Mouse (Mus musculus): ENCODE results near the gene Vac14. TPM values are rescaled to one million over a fixed set of nuclear protein-coding genes. Genes with fewer than 3 reads are reported as not detected.
A peak's percentile ranks its signal among the peaks of the same experiment; 100 is the strongest.

Gene Vac14
- polyA plus RNA-seq, 1 experiment from 2014 or later: 19.6 TPM

DNA sequence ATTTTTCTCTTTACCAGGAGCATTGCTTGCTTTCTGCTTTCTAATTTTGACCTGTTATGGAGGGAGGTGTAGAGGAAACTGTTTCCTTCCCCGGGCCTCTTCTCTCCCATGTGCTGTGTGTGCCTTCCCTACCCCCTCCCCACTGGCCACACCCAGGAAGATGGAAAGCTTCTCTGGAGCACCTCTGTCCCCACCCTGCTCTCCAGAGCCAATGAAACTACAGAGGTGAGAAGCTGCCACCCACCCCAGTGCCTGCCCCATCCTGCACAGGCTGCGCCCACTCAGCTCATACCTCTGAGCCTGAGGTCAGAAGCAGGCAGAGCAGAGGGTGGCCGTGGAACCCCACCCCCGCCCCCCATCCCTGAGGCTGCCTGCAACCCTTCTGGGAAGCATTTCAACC, 136.3 kb downstream of the Vac14 start:
- no peaks in the 10 kb centered on the region for H3K27me3 ChIP-seq (ENCODE audit: control insufficient read depth, insufficient read depth, low read length)
- WGBS: 44% methylated on average over 4 of the region's 4 CpGs
- no peak overlapping the region for H3K4me2 ChIP-seq (ENCODE audit: low read length)
- no peaks in the 10 kb centered on the region for H3K9me3 ChIP-seq (ENCODE audit: control insufficient read depth, low read length)
- H3K4me3 ChIP-seq (ENCODE audit: control insufficient read depth in 1 of 2, insufficient read depth in 1 of 2, low read depth in 1 of 2, low read length in 2 of 2): no peak overlapping the region
- no peak overlapping the region for H3K9ac ChIP-seq (ENCODE audit: low read length)
- no peaks in the 10 kb centered on the region for H3K36me3 ChIP-seq (ENCODE audit: control insufficient read depth, insufficient read depth, low read length)
- no peaks in the 10 kb centered on the region for H3K4me1 ChIP-seq (ENCODE audit: control insufficient read depth in 2 of 2, insufficient read depth in 2 of 2, low read length in 2 of 2)
- ATAC-seq (ENCODE audit: insufficient number of reproducible peaks, insufficient read depth, low FRiP score, low read depth): peak; percentile 10; the same call in 1 of the 2 replicates
- no peak overlapping the region for H3K27ac ChIP-seq (replicated peaks in 1 of 2; ENCODE audit: control insufficient read depth in 1 of 2, insufficient read depth in 1 of 2, low read depth in 2 of 2, low read length in 2 of 2)

DNA sequence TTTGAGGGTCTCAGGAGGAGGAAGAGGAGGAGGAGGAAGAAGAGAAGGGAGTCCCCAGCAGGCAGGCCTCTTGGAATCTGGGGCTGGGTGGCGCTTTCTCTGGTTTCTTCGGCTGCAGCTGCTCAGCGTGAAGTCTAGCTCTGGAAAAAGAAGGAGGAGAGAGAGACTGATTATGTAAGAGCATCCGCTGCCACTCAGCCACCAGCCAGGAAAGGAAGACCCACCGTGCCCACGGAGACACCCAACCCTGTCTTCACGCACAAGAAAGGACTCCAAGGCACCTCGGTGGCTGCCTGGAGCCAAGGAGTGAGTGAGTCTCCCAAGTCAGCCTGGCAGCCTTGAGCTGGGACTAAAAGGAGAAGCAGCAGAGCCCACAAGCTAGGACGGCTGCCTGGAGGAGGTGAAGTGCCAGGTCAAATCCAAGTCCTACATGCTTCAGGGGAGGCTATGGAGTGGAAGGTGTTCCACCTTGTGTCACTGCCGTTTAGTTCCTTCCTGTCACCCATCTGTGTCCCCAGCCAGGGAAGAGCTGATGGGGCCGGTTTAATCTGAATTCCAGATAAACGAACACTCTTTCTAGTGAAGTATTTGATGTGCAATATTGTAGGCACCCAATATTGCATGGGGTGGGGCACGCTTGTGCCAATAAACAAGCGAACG, 137.3 kb downstream of the Vac14 start:
- no peaks in the 10 kb centered on the region for H3K27me3 ChIP-seq (ENCODE audit: control insufficient read depth, insufficient read depth, low read length)
- WGBS: 52% methylated on average over 15 of the region's 15 CpGs
- no peak overlapping the region for H3K4me2 ChIP-seq (ENCODE audit: low read length)
- no peak overlapping the region for H3K9ac ChIP-seq (ENCODE audit: low read length)
- no peak overlapping the region for H3K4me3 ChIP-seq (ENCODE audit: control insufficient read depth in 1 of 2, insufficient read depth in 1 of 2, low read depth in 1 of 2, low read length in 2 of 2)
- no peak for ATAC-seq (ENCODE audit: insufficient number of reproducible peaks, insufficient read depth, low FRiP score, low read depth)
- no peaks in the 10 kb centered on the region for H3K36me3 ChIP-seq (ENCODE audit: control insufficient read depth, insufficient read depth, low read length)
- no peaks in the 10 kb centered on the region for H3K9me3 ChIP-seq (ENCODE audit: control insufficient read depth, low read length)
- H3K27ac ChIP-seq (replicated peaks in 1 of 2; ENCODE audit: control insufficient read depth in 1 of 2, insufficient read depth in 1 of 2, low read depth in 2 of 2, low read length in 2 of 2): no peak overlapping the region
- H3K4me1 ChIP-seq (ENCODE audit: control insufficient read depth in 2 of 2, insufficient read depth in 2 of 2, low read length in 2 of 2): peaks cover 0 to 1% of the 10 kb centered on the region in 2 experiments; a peak in 3 of 4 replicates

DNA sequence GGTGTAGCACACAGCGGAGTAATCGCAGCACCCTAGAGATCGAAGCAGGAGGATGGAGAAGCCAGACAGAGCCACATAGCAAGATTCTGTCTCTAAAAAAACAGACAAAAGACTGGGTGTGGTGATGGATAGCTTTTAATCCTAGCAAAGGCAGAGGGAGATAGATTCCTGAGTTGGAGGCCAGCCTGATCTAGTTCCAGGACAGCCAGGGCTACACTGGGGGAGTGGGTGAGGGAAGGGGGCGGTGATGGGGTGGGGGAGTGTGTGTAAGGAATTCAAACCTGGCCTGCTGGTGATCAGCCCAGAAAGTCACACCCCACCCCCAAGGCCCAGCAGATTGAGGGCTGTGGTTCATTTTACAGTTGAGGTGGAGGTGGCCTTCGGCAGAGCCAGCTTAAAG, 137.8 kb downstream of the Vac14 start:
- Histone ChIP-seq H3K27ac (replicated peaks in 1 of 2; ENCODE audit: control insufficient read depth in 1 of 2, insufficient read depth in 1 of 2, low read depth in 2 of 2, low read length in 2 of 2) (no peak overlapping the region), H3K4me1 (ENCODE audit: control insufficient read depth in 2 of 2, insufficient read depth in 2 of 2, low read length in 2 of 2) (peaks cover 4 to 5% of the 10 kb centered on the region in 2 experiments; a peak in 3 of 4 replicates), H3K27me3 (ENCODE audit: control insufficient read depth, insufficient read depth, low read length) (no peaks in the 10 kb centered on the region), H3K4me2 (ENCODE audit: low read length) (no peak overlapping the region), H3K36me3 (ENCODE audit: control insufficient read depth, insufficient read depth, low read length) (no peaks in the 10 kb centered on the region), H3K4me3 (ENCODE audit: control insufficient read depth in 1 of 2, insufficient read depth in 1 of 2, low read depth in 1 of 2, low read length in 2 of 2) (no peak overlapping the region), H3K9me3 (ENCODE audit: control insufficient read depth, low read length) (no peaks in the 10 kb centered on the region), H3K9ac (ENCODE audit: low read length) (no peak overlapping the region)
- 84% methylated on average over 5 of the region's 5 CpGs for WGBS
- ATAC-seq (ENCODE audit: insufficient number of reproducible peaks, insufficient read depth, low FRiP score, low read depth): no peak

- Histone ChIP-seq H3K9ac (ENCODE audit: low read length) (no peak overlapping the region), H3K27me3 (ENCODE audit: control insufficient read depth, insufficient read depth, low read length) (no peaks in the 10 kb centered on the region), H3K4me3 (ENCODE audit: control insufficient read depth in 1 of 2, insufficient read depth in 1 of 2, low read depth in 1 of 2, low read length in 2 of 2) (no peak overlapping the region), H3K36me3 (ENCODE audit: control insufficient read depth, insufficient read depth, low read length) (no peaks in the 10 kb centered on the region), H3K4me1 (ENCODE audit: control insufficient read depth in 2 of 2, insufficient read depth in 2 of 2, low read length in 2 of 2) (peaks cover 7 to 9% of the 10 kb centered on the region in 2 experiments; a peak in 3 of 4 replicates), H3K9me3 (ENCODE audit: control insufficient read depth, low read length) (no peaks in the 10 kb centered on the region), H3K27ac (replicated peaks in 1 of 2; ENCODE audit: control insufficient read depth in 1 of 2, insufficient read depth in 1 of 2, low read depth in 2 of 2, low read length in 2 of 2) (peak overlapping the region in 1 of 2 experiments; percentile 44; a peak in 1 of 4 replicates), H3K4me2 (ENCODE audit: low read length) (no peak overlapping the region)
- 58% methylated on average over 7 of the region's 7 CpGs for WGBS
- ATAC-seq (ENCODE audit: insufficient number of reproducible peaks, insufficient read depth, low FRiP score, low read depth): no peak
Measured at GRCm38 (mm10) chr8:110760280-110760940, 142.0 kb downstream of the Vac14 start.

DNA sequence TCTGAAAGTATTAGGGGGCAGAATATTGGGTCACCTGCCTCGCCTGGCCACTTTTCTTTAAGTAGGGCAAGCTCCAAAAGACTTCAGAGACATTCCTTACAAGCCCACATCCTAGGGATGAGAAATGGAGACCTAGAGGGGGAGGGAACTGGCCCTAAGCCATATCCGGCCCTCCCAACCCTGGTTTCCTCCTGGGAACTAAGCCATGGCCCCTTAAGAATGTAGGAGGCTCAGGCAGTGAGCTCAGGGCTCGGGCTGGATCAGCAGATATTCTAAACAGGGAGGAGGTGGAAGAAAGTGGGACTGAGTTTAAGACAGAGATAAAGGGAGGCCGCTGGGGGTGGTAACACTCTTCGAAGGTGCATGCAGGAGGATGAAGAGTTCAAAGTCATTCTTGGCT, 142.8 kb downstream of the Vac14 start:
- Histone ChIP-seq H3K36me3 (ENCODE audit: control insufficient read depth, insufficient read depth, low read length) (no peaks in the 10 kb centered on the region), H3K4me3 (ENCODE audit: control insufficient read depth in 1 of 2, insufficient read depth in 1 of 2, low read depth in 1 of 2, low read length in 2 of 2) (no peak overlapping the region), H3K4me1 (ENCODE audit: control insufficient read depth in 2 of 2, insufficient read depth in 2 of 2, low read length in 2 of 2) (peaks cover 7 to 9% of the 10 kb centered on the region in 2 experiments; a peak in 3 of 4 replicates), H3K27me3 (ENCODE audit: control insufficient read depth, insufficient read depth, low read length) (no peaks in the 10 kb centered on the region), H3K9me3 (ENCODE audit: control insufficient read depth, low read length) (no peaks in the 10 kb centered on the region), H3K4me2 (ENCODE audit: low read length) (no peak overlapping the region), H3K27ac (replicated peaks in 1 of 2; ENCODE audit: control insufficient read depth in 1 of 2, insufficient read depth in 1 of 2, low read depth in 2 of 2, low read length in 2 of 2) (peak overlapping the region in 1 of 2 experiments; percentile 44; a peak in 1 of 4 replicates), H3K9ac (ENCODE audit: low read length) (no peak overlapping the region)
- ATAC-seq (ENCODE audit: insufficient number of reproducible peaks, insufficient read depth, low FRiP score, low read depth): peak; percentile 61; the same call in 1 of the 2 replicates
- WGBS: 27% methylated on average over 5 of the region's 5 CpGs

DNA sequence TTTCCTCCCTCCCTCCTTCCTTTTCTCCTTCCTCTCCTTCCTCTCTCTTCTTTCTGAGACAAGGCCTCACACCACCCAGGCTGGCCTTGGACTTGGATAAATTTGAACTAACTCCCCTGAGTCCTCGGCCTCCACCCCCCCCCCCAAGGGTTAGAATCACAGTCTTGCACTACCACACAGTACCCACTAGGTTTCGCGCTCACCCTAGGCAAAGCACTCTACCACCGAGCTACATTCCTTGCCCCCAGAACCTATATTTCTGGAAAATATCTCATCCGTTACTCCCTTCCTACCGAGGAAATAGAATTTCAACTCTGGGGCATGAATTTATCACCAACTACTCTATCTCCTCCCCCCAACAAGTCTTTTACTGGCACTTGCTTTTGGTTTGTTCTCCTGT, 143.6 kb downstream of the Vac14 start:
- Histone ChIP-seq H3K9me3 (ENCODE audit: control insufficient read depth, low read length) (no peaks in the 10 kb centered on the region), H3K9ac (ENCODE audit: low read length) (no peak overlapping the region), H3K27me3 (ENCODE audit: control insufficient read depth, insufficient read depth, low read length) (no peaks in the 10 kb centered on the region), H3K36me3 (ENCODE audit: control insufficient read depth, insufficient read depth, low read length) (no peaks in the 10 kb centered on the region), H3K4me1 (ENCODE audit: control insufficient read depth in 2 of 2, insufficient read depth in 2 of 2, low read length in 2 of 2) (peaks cover 7 to 9% of the 10 kb centered on the region in 2 experiments; a peak in 3 of 4 replicates), H3K4me2 (ENCODE audit: low read length) (no peak overlapping the region), H3K4me3 (ENCODE audit: control insufficient read depth in 1 of 2, insufficient read depth in 1 of 2, low read depth in 1 of 2, low read length in 2 of 2) (no peak overlapping the region), H3K27ac (replicated peaks in 1 of 2; ENCODE audit: control insufficient read depth in 1 of 2, insufficient read depth in 1 of 2, low read depth in 2 of 2, low read length in 2 of 2) (no peak overlapping the region)
- ATAC-seq (ENCODE audit: insufficient number of reproducible peaks, insufficient read depth, low FRiP score, low read depth): no peak
- 49% methylated on average over 6 of the region's 6 CpGs for WGBS

GRCm38 (mm10) chr8:110764671-110765070, 146.3 kb downstream of the Vac14 start:
- 82% methylated on average over 3 of the region's 3 CpGs for WGBS
- Histone ChIP-seq H3K36me3 (ENCODE audit: control insufficient read depth, insufficient read depth, low read length) (no peaks in the 10 kb centered on the region), H3K4me2 (ENCODE audit: low read length) (no peak overlapping the region), H3K27ac (replicated peaks in 1 of 2; ENCODE audit: control insufficient read depth in 1 of 2, insufficient read depth in 1 of 2, low read depth in 2 of 2, low read length in 2 of 2) (no peak overlapping the region), H3K27me3 (ENCODE audit: control insufficient read depth, insufficient read depth, low read length) (no peaks in the 10 kb centered on the region), H3K9ac (ENCODE audit: low read length) (no peak overlapping the region), H3K4me1 (ENCODE audit: control insufficient read depth in 2 of 2, insufficient read depth in 2 of 2, low read length in 2 of 2) (peaks cover 7 to 9% of the 10 kb centered on the region in 2 experiments; a peak in 3 of 4 replicates), H3K4me3 (ENCODE audit: control insufficient read depth in 1 of 2, insufficient read depth in 1 of 2, low read depth in 1 of 2, low read length in 2 of 2) (no peak overlapping the region), H3K9me3 (ENCODE audit: control insufficient read depth, low read length) (no peaks in the 10 kb centered on the region)
- no peak for ATAC-seq (ENCODE audit: insufficient number of reproducible peaks, insufficient read depth, low FRiP score, low read depth)
